Mouse (Mus musculus): ENCODE data around the gene Treml4.

DNA sequence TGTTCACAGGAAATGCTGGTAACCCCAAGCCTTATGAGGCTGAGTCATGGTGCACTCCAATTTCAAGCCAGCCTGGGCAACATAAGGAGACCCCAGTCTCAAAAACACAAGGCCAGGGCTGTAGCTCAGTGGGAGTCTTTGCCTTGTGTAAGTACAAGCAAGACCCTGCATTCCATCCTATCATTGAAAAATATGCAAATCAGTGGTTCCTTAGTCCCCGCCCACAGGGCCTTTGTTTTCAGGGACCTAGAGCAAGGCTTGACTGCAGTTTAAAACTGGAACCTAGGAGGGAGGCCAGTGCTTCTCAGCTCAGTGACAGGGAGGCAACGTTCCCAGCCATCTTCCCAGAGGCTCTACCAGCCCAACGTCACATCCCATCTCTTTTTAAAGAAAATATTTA is 59.1 kb downstream of the Treml4 start:
- no peak for TF ChIP-seq CTCF (IDR thresholded peaks at IDR 0.05; ENCODE audit: control insufficient read depth, insufficient read depth, insufficient replicate concordance, low read depth, low read length)
- TF ChIP-seq POLR2A (IDR thresholded peaks at IDR 0.05; ENCODE audit: control insufficient read depth, low read depth, low read length), result no peak
